Mouse (Mus musculus): ENCODE results near the gene U90926.

GRCm38 (mm10) chr5:92183071-92183830 is 32.0 kb downstream of the U90926 start:
- no peak for TF ChIP-seq CTCF (IDR thresholded peaks at IDR 0.05; ENCODE audit: low read depth, low read length)
- TF ChIP-seq POLR2A (IDR thresholded peaks at IDR 0.05; ENCODE audit: borderline replicate concordance, low read depth, low read length): no peak

All from bone marrow macrophage, adult 2 months (primary cell).